Mouse (Mus musculus): ENCODE measurements at regions not wholly inside any gene's neighbourhood (a gene's known extent, or its start where the extent isn't known, plus 50 kb on each side); places are given as distances from the start of the nearest gene placed in this dataset.

DNA sequence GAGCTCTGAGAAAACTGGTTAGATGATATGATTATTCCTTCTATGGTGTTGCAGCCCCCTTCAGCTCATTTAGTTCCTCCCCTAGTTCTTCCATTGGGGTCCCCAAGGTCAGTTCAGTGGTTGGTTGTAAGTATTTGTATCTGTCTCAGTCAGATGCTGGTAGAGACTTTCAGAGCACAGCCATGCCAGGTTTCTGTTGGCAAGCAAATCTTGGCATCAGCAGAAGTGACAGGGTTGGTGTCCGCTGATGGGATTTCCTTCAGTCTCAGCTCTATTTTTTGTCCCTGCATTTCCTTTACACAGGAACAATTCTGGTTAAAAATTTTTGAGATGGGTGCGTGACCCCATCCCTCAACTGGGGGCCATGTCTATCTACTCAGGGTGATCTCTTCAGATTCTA is 55.3 kb upstream of the Spaca1 start:
- WGBS = 93% methylated on average over 2 of the region's 2 CpGs
- Histone ChIP-seq H3K4me1 (no peaks in the 10 kb centered on the region), H3K9me3 (0 out of 2 replicates have a peak, but pooled peaks cover 3% of the 10 kb centered on the region), H3K36me3 (no peaks in the 10 kb centered on the region), H3K4me2 (no peak overlapping the region), H3K27me3 (no peaks in the 10 kb centered on the region), H3K9ac (no peak overlapping the region), H3K4me3 (no peak overlapping the region), H3K27ac (no peak overlapping the region)
- ATAC-seq (ENCODE audit: insufficient number of reproducible peaks, low FRiP score, low TSS enrichment, low read depth) = no peak

DNA sequence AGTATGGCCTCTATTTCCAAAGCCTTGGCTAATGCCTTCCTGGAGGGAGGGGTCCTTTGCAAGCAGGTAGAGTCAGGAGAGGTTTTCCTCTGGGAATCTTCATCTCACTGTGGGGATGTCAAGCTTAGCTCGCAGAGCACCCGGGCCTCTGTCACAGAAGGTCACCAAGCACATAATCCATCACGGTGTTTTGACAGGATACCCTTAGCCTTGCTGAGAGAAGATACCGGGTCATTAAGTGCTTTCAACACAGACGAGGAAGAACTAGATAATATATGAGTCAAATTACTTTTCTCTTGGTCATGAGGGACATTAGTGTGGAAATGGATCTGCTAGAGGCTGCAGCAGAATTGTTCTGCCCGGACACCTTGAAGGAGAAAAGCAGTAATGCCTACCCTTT is 64.3 kb upstream of the Spaca1 start:
- Histone ChIP-seq H3K27ac (no peak overlapping the region), H3K36me3 (no peaks in the 10 kb centered on the region), H3K4me1 (no peaks in the 10 kb centered on the region), H3K4me3 (no peak overlapping the region), H3K9me3 (no peaks in the 10 kb centered on the region), H3K4me2 (no peak overlapping the region), H3K27me3 (no peaks in the 10 kb centered on the region), H3K9ac (no peak overlapping the region)
- no peak for ATAC-seq (ENCODE audit: insufficient number of reproducible peaks, low FRiP score, low TSS enrichment, low read depth)
- 19% methylated on average over 6 of the region's 6 CpGs for WGBS

DNA sequence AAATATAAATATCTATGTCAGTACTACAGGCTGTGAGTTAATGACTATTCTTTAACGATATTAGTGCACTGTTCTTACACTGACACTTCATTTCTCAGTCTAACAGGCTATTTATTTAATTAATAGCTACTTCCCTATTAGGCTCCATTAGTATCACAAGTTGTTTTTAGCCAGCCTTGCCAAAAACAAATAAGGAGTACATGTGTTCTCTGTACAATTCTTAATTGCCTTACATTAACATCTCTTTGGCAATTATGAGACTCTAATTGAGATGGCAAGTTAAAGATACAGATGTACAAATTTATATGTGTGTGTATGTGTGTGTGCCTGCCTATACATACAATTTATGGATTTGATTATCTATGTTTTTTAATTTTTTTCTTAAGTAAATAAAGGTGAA is 67.1 kb upstream of the Spaca1 start:
- H3K36me3 ChIP-seq = no peaks in the 10 kb centered on the region
- H3K4me1 ChIP-seq = no peaks in the 10 kb centered on the region
- WGBS = 58% methylated on average over 1 of the region's 1 CpGs
- H3K4me2 ChIP-seq = no peak overlapping the region
- no peak for ATAC-seq (ENCODE audit: insufficient number of reproducible peaks, low FRiP score, low TSS enrichment, low read depth)
- no peak overlapping the region for H3K4me3 ChIP-seq
- no peak overlapping the region for H3K27ac ChIP-seq
- no peaks in the 10 kb centered on the region for H3K27me3 ChIP-seq
- no peaks in the 10 kb centered on the region for H3K9me3 ChIP-seq
- no peak overlapping the region for H3K9ac ChIP-seq

DNA sequence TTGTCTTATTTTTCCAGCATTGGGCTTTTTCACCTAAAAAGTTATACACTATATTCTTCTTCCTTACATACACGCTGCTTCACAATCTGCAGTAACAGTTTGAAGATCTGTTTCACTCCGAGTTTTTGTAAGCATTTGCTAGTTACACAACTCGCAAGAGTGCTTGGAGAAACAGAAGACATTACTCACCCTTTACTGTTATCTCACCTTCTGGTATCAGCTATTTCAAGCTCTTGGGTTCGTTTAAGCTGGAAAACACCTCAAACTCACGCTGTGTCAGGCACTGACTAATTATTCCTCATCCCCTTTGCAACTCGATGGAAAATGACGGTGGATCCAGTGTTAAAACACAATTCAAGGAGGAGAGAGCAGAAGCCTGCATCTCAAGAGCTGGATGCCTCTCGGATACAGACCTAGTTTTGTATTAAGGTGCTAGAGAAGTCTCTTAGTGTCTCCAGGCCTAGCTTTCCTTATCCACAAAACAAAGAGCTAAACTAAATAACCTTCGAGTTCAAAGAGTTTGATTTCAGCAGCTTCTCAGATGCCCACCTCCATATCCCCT is 73.0 kb upstream of the Spaca1 start:
- Histone ChIP-seq H3K27me3 (no peaks in the 10 kb centered on the region), H3K36me3 (no peaks in the 10 kb centered on the region), H3K4me2 (no peak overlapping the region), H3K4me1 (no peaks in the 10 kb centered on the region), H3K9ac (no peak overlapping the region), H3K27ac (no peak overlapping the region), H3K9me3 (no peaks in the 10 kb centered on the region), H3K4me3 (no peak overlapping the region)
- no peak for ATAC-seq (ENCODE audit: insufficient number of reproducible peaks, low FRiP score, low TSS enrichment, low read depth)
- WGBS = 75% methylated on average over 9 of the region's 9 CpGs

DNA sequence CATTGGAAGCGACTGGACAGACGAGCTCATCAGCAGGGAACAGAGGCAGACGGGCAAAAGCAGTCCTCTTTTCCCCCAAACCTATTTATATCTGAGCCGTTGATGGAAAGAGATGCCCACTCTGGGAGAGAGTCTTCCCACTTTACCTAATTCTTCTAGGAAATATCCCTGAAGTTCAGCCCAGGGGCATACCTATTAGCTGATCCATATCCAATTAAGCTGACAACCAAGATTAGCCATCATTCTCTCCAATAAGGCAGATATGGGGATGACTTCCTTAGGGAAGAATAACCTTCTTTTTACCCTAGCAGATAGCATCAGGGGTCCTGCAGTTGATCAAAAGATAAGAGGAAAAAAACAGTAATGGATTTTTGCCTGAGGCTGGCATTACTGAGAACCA is 78.2 kb upstream of the Spaca1 start:
- Histone ChIP-seq H3K9ac (no peak overlapping the region), H3K4me2 (no peak overlapping the region), H3K9me3 (no peaks in the 10 kb centered on the region), H3K4me3 (no peak overlapping the region), H3K27ac (no peak overlapping the region), H3K4me1 (no peaks in the 10 kb centered on the region), H3K36me3 (no peaks in the 10 kb centered on the region), H3K27me3 (no peaks in the 10 kb centered on the region)
- WGBS = 61% methylated on average over 4 of the region's 4 CpGs
- ATAC-seq (ENCODE audit: insufficient number of reproducible peaks, low FRiP score, low TSS enrichment, low read depth) = no peak

DNA sequence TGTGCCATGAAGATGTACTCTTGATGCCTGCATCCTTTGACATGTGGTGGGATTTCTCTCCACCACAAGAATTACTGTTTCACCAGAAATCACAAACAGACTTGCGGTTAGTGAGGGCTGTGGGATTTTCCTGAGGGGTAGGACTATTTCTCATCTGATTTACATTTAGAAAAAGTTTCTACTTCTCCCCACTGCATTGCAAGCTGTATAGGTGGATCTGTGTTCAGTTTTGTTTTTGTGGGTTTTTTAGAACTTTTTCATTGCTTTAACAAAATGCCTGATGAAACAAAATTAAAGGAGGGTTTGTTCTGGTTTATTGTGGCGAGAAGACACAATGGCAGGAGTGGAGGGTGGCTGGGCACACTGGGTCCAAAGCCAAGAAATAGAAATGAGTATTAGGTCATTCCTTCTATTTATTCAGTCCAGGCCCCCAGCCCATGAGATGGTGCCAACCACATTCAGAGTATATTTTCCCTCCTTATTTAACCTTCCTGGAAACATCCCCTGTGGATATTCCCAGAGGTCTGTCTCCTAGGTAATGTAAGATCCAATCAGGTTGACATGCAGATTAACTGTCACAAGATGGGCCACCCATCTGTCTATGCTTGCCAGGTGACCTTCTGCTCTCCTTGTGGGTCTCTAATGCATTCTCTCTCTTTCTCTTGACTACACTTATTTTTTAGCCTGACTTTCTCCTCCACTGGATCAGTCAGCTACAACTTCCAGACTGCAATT is 96.3 kb upstream of the Spaca1 start:
- no peak for ATAC-seq (ENCODE audit: insufficient number of reproducible peaks, low FRiP score, low TSS enrichment, low read depth)
- Histone ChIP-seq H3K4me2 (no peak overlapping the region), H3K27me3 (no peaks in the 10 kb centered on the region), H3K9ac (no peak overlapping the region), H3K9me3 (no peaks in the 10 kb centered on the region), H3K36me3 (no peaks in the 10 kb centered on the region), H3K27ac (no peak overlapping the region), H3K4me3 (no peak overlapping the region), H3K4me1 (no peaks in the 10 kb centered on the region)
- 74% methylated on average over 2 of the region's 2 CpGs for WGBS

DNA sequence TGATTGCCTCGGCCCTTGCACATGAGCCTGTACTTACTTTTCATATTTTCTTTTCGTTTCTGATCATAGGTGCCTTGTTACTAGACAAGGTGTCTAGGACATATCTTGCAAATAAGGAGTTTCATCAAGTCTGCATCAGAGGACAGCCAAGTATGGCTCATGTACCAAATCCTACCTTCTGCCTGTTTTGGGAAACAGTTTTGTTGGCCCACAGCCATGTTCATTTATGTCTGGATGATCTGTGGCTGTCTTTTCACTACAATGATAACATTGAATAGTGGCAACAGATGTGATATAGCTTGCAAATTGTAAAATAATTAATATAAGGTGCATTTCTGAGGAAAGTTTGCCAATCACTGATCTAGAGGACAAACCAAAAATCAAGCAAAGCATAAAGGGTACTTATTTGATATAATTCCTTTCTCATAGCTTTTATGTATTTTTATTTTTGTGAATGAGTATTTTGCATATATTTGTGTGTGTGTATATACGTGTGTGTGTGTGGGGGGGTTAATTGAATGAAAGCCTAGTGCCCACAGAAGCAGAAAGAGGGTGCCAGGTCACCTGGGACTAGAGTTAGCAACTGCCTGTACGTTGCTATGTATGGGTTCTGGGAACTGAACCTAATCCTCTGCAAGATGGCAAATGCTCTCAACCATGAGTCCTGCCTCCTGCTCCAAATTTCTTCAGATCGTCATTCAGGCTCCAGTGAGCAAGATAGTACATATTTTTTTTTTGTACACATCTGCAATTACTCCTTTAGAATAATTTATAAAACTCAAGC is 99.2 kb upstream of the Spaca1 start:
- no peaks in the 10 kb centered on the region for H3K36me3 ChIP-seq
- H3K27ac ChIP-seq = no peak overlapping the region
- 70% methylated on average over 5 of the region's 5 CpGs for WGBS
- H3K4me1 ChIP-seq = no peaks in the 10 kb centered on the region
- no peaks in the 10 kb centered on the region for H3K27me3 ChIP-seq
- no peak overlapping the region for H3K4me3 ChIP-seq
- no peaks in the 10 kb centered on the region for H3K9me3 ChIP-seq
- H3K4me2 ChIP-seq = no peak overlapping the region
- no peak overlapping the region for H3K9ac ChIP-seq
- no peak for ATAC-seq (ENCODE audit: insufficient number of reproducible peaks, low FRiP score, low TSS enrichment, low read depth)

DNA sequence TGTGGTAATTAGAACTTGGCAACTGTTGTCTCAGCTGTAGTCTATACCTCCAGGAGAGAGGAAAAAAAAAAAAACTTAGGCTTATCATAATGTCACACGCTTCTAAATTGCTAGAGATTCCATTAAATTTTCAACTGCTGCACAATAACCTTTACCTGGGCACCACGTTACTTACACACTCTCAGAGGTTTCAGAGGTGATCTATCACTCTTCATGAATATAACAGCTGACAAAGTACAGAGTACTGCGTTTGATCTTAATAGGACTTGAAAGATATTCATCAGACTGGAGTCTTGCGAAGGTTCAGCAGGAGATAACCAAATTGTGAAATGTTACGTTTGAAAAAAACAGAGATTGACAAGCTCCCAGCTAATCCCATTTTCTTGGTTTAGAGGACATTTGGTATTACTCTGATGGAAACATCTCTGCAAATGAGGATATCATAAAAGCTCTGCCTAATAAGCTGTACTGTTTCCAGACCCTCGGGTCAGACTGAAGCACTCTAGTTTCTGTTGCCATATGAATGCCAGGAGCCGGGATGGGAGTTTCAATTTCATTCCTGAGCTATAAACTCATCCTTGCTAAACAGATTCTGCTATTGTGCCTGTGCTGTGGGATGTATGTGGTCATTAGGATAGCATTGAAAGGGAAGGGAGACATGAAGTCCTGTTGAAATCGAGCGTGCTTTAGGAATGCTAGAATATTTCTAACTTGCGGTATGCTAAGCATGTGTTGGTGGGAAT is 101.8 kb upstream of the Spaca1 start:
- Histone ChIP-seq H3K9ac (no peak overlapping the region), H3K4me3 (no peak overlapping the region), H3K36me3 (no peaks in the 10 kb centered on the region), H3K27me3 (no peaks in the 10 kb centered on the region), H3K4me1 (no peaks in the 10 kb centered on the region), H3K4me2 (no peak overlapping the region), H3K9me3 (no peaks in the 10 kb centered on the region), H3K27ac (no peak overlapping the region)
- WGBS = 51% methylated on average over 10 of the region's 10 CpGs
- ATAC-seq (ENCODE audit: insufficient number of reproducible peaks, low FRiP score, low TSS enrichment, low read depth) = no peak

DNA sequence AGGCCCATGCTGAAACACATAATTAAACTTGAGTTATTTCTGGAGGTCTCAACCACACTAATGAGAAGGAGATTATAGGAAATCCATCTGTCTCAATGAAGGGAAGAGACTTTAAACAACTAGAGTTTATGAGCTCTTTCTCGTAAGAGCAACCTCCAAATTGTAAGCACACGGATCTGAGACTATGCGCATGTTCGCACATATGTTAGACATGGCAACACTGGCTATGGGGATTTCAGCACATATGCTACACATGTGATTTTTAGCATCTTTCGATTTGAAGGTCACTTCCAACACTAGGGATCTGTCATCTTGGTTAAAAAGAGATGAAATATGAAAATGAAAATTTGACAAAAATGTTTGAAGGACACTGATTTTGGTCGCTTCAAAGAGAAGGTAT is 105.5 kb upstream of the Spaca1 start:
- no peak for ATAC-seq (ENCODE audit: insufficient number of reproducible peaks, low FRiP score, low TSS enrichment, low read depth)
- Histone ChIP-seq H3K27me3 (no peaks in the 10 kb centered on the region), H3K4me3 (no peak overlapping the region), H3K27ac (no peak overlapping the region), H3K9me3 (no peaks in the 10 kb centered on the region), H3K9ac (no peak overlapping the region), H3K4me1 (no peaks in the 10 kb centered on the region), H3K4me2 (no peak overlapping the region), H3K36me3 (no peaks in the 10 kb centered on the region)
- 68% methylated on average over 6 of the region's 6 CpGs for WGBS

DNA sequence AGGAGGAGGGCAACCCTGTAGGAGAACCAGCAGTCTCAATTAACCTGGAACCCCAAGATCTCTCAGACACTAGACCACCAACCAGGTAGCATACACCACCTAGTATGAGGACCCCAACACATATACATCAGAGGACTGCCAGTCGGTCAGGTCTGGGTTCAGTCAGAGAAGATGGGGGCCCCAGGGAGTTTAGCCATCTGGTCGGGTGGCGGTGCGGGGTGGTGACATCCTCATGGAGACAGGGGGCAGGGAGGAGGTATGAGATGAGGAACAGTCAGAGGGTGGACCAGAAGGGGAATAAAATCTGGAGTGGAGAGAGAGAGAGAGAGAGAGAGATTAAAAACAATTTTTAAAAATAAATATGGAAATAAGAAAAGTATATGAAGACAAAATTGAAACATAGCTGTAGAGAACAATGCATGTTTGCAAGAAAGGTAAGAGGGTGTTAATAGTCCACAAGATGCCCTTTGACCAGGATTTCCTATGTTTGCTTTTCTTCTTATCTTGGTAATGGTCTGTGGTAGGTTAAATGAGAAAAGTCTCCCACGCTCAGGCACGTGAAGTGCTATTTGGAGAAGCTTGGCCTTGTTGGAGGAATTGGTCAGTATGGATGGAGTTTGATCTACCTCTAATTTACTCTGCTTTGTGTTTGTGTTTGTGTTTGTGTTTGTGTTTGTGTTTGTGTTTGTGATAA is 108.0 kb upstream of the Spaca1 start:
- H3K9me3 ChIP-seq = no peaks in the 10 kb centered on the region
- H3K4me3 ChIP-seq = no peak overlapping the region
- no peaks in the 10 kb centered on the region for H3K36me3 ChIP-seq
- no peak overlapping the region for H3K9ac ChIP-seq
- H3K4me1 ChIP-seq = no peaks in the 10 kb centered on the region
- H3K27me3 ChIP-seq = no peaks in the 10 kb centered on the region
- ATAC-seq (ENCODE audit: insufficient number of reproducible peaks, low FRiP score, low TSS enrichment, low read depth) = no peak
- H3K4me2 ChIP-seq = no peak overlapping the region
- 84% methylated on average over 6 of the region's 6 CpGs for WGBS
- H3K27ac ChIP-seq = no peak overlapping the region

DNA sequence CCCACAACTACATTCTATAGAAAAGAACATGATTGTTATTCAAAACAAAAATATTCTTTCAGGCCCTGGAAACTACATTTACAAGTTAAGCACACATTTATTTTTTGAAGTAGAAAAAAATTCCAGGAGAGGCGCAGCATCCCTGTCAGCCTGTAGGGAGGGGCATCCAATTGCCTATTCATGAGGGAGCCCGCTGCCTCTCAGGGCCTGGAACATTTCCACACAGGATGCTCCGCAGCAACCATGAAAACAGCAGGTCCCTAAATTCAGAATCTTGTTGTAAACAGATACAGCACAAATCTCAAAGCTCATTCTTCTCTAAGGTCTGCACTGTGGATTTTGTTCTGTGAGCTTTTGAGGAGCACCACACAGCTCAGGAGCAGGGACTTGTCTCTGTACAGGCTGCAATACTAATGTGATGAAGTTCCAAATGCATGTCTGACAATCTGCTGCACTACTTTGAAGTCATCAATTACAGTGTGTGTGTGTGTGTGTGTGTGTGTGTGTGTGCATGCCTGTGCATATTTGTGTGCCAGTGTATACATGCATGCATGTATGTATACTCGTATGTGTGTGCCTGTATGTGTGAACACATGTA is 121.4 kb upstream of the Spaca1 start:
- H3K4me3 ChIP-seq = no peak overlapping the region
- no peaks in the 10 kb centered on the region for H3K9me3 ChIP-seq
- no peak overlapping the region for H3K9ac ChIP-seq
- WGBS = 77% methylated on average over 4 of the region's 4 CpGs
- H3K27ac ChIP-seq = no peak overlapping the region
- no peak for ATAC-seq (ENCODE audit: insufficient number of reproducible peaks, low FRiP score, low TSS enrichment, low read depth)
- no peaks in the 10 kb centered on the region for H3K27me3 ChIP-seq
- no peaks in the 10 kb centered on the region for H3K36me3 ChIP-seq
- no peaks in the 10 kb centered on the region for H3K4me1 ChIP-seq
- H3K4me2 ChIP-seq = no peak overlapping the region

Measured in limb, embryonic 15.5 days (tissue).